Mouse (Mus musculus): Measurements from ENCODE around the gene Arrb1.
A peak's percentile ranks its signal among the peaks of the same experiment; 100 is the strongest.

Gene Arrb1

GRCm38 (mm10) chr7:99632286-99632685, 97.0 kb downstream of the Arrb1 start:
- DNase-seq (ENCODE audit: low spot score): no peak

- no peak for DNase-seq (ENCODE audit: low spot score)
These were observed 98.8 kb downstream of the Arrb1 start for GRCm38 (mm10) chr7:99633966-99634665.

GRCm38 (mm10) chr7:99641245-99641644, 106.0 kb downstream of the Arrb1 start:
- no peak for DNase-seq (ENCODE audit: low spot score)

- DNase-seq (ENCODE audit: low spot score): no peak
These were observed 106.8 kb downstream of the Arrb1 start for GRCm38 (mm10) chr7:99642078-99642477.

- DNase-seq (ENCODE audit: low spot score): no peak
These were observed 109.4 kb downstream of the Arrb1 start for GRCm38 (mm10) chr7:99644701-99645100.

- DNase-seq (ENCODE audit: low spot score): peak; percentile 31
These were observed 113.4 kb downstream of the Arrb1 start for GRCm38 (mm10) chr7:99648623-99649022.

- no peak for DNase-seq (ENCODE audit: low spot score)
These were observed 114.3 kb downstream of the Arrb1 start for GRCm38 (mm10) chr7:99649585-99649984.

- DNase-seq (ENCODE audit: low spot score): no peak
These were observed 119.0 kb downstream of the Arrb1 start for GRCm38 (mm10) chr7:99654244-99654643.

Data from ovary, adult 18-20 months (tissue).